Mouse (Mus musculus) spleen, adult 18-20 months (tissue): ENCODE measurements around the gene Tceanc2.

Experiments
- DNase-seq, 2 experiments: peaks; one replicate each; pipeline ENCODE4 v3.0.0; 2022; ENCODE audit warnings: mixed read lengths in 2 of 2

The Tceanc2 gene

GRCm38 (mm10) chr4:107178830-107179490, at the start of gene Tceanc2:
TSS of gene Tceanc2 (minus strand) at chr4:107179116.
- DNase-seq = peak; percentile 44 to 54

DNA sequence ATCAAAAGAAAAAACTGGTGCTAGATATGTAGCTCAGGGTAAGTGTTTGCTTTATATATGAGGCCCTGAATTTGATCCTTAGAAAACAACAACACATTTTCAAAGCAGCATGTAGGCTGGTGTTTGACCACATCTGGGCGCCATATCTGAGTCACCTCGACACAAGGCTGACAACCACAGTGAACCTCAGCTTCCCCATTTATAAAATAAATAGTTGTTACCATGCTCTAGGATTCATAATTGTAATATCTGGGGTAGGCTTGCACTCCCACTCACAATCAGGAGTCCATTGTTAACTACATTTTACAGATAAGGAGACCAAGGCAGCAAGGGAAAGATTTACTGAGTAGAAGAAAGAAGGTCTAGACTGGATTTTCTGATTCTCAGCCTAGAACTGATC, 47.4 kb upstream of the Tceanc2 start:
- DNase-seq = no peak

DNA sequence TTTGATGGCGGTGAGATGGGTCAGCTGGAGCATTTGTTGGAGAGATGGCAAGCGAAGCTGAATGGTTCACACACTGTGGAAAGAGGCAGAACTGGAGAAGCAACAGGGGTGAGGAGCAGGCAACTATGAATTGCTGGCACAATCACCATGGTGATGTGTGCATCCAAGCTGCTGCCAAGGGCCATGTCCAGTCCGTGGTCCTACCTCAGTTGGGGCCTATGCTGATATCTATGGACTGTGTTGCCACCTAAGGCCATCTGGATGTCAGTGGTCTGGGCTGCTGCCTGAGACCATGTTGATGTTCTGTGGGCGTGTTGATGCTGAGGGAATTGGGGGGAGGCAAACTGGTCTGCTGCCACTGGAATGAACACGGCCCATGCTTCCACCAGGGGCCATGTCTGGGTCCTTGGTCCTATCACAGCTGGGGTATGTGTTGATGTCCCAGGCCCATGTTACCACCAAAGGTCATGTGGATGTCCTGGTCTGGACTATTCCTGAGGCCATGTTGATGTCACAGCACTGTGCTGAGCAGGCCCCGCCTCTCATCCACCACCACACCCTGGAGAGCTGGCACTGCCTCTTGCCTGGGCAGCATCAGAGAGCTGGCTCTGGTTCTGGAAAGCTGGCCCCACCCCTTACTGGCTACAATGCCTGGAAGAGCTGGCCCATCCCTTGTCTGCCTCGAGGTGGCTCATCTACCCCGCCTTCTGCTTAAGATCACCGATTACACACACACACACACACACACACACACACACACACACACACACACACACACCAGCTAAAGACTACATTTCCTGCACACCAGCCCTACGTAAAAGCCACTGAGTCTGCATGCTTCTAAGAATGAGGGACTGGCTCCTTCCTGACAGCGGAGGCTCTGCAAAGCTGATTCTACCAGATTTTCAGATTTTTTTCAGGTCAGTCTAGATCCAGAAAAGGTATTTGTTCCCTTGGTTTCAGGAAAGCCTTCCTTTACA, 44.6 kb upstream of the Tceanc2 start:
- DNase-seq = no peak

- DNase-seq = no peak
Measured at GRCm38 (mm10) chr4:107221524-107221923, 42.6 kb upstream of the Tceanc2 start.

GRCm38 (mm10) chr4:107217574-107217973, 38.7 kb upstream of the Tceanc2 start:
- DNase-seq = no peak

GRCm38 (mm10) chr4:107213279-107214011, 34.5 kb upstream of the Tceanc2 start:
- DNase-seq = no peak

GRCm38 (mm10) chr4:107211936-107212335, 33.0 kb upstream of the Tceanc2 start:
- no peak for DNase-seq

DNA sequence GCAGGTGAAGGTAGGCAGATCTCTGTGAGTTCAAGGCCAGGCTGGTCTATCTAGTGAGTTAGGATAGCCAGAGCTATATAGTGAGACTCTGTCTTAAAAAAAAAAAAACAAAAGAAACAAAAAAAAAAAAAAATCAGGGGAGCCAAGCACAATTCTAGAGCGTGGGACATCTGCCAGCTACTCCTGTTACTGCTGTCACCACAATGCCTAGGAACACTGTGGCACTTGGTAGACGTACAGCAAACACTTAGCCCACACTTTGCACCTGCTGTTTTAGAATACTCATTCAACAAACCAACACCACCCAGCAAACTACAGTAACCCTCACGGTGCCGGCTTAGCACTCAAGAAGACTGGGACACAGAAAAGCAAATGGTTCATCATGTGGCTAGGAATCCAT, 32.5 kb upstream of the Tceanc2 start:
- no peak for DNase-seq

- no peak for DNase-seq
Measured at GRCm38 (mm10) chr4:107210483-107211097, 31.7 kb upstream of the Tceanc2 start.

DNA sequence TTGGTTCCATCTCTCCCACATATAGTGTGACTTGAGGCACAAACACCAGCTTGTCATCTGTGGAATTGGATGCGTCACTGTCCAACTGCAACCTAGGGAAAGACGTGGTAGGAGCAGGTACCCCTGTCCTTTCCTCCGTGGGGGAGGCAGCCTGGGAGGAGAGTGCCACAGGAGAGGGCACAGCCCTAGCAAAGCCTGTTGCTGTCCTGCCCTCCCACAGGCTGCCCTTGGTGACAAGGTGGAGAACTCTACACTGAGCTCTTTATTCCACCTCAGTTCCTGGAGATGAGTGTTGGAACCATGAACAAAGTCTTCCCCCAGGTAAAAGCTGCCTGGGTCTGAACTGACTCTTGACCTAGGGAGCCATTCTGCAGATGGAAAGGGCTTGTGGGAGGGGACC, 30.0 kb upstream of the Tceanc2 start, which contains the start of gene Ldlrad1:
TSS of gene Ldlrad1 (plus strand) at position 301 of the 400 bp plus-strand sequence.
- DNase-seq = no peak

DNA sequence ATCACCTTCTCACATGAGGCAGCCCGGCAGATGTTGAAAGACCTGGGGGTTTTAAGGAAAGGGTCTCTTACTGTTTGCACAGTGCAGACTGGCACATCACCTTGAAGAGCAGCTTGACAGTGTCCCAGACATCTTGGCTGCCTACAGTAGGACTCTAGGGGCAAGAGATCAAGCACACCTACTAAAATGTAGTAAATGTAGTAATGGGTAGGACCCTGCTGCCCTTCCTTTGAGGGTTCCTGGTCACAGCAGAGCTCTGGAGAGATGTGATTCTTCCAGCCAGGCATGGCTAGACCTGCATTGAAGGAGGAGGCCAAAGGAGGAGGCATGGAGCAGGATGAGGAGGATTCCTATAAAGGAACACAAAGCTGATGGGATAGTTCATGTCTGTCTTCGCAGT, 28.1 kb upstream of the Tceanc2 start:
- no peak for DNase-seq

GRCm38 (mm10) chr4:107203001-107203400, 24.1 kb upstream of the Tceanc2 start:
- DNase-seq = no peak

GRCm38 (mm10) chr4:107201779-107202178, 22.9 kb upstream of the Tceanc2 start:
- no peak for DNase-seq

GRCm38 (mm10) chr4:107198072-107198471, 19.2 kb upstream of the Tceanc2 start:
- no peak for DNase-seq

DNA sequence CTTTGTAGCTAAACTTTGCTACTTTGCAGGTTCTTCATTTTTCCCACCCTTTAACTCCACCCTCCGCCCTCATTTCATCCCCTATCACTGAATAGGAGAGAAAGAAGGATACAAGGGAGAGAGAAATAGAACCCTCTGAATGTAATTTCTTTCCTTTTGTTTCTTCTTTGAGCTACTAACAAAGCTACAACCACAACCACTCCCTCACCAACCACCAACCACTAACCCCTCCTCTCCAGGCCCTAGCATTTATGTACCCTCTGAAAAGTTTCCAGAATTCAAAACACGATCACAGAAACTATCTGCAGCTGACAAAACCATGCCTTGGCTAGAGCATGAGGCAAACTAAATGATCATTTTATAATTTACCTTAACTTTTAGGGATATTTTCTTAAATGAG, 17.5 kb upstream of the Tceanc2 start:
- DNase-seq = no peak

DNA sequence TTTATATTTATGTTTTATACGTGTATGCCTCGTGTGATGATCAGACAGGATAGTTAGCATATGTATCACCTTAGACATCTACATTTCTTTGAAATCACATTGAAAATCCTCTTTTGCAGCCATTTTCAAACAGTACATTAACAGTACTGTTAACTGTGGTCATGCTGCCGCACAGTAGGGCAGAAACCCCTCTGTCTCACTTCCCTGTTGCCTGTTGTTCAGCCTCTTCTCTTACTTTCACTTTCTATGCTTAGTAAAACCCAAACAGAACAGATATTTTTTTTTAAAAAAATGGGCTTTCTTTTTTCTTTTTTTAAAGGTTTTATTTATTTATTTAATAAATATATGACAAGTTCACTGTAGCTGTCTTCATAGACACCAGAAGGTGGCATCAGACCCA, 14.9 kb upstream of the Tceanc2 start:
- DNase-seq = no peak

DNA sequence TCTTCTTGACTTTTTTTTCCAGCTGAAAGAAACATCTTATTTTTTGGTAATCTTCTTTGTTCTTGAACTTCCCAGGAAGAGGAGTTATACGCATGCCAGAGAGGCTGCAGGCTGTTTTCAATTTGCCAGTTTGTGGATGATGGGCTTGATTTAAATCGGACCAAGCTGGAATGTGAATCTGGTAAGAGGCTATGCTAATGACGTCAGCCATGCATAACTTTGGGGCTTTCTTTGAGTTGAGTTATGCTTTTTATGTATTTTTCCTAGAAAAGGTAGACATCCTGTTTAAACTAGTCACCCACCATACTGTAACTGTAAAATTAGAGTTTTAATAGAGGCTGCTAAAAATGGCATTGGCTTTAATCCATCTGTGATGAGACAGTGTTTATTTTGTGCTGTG, 6.8 kb upstream of the Tceanc2 start:
- DNase-seq = no peak

GRCm38 (mm10) chr4:107183203-107183602, 4.3 kb upstream of the Tceanc2 start:
- no peak for DNase-seq

DNA sequence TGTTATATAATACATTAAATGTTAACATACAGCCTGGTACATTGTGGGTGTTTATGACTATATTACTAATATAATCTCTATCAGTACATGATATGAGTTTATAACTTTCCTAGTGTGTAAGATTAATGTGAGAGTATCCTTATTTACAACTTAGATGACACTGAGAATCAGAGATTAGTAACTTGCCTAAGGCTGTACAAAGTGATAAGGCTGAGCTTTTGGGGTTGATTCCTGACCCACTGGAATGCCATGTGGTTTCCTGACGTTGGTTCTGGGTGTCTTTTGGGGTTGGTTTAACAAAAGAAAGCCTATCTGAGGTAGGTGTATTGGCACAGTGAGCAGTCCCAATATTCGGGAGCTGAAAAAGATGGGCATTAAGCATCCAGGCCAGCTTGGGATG, 3.9 kb upstream of the Tceanc2 start:
- no peak for DNase-seq

- no peak for DNase-seq
Measured at GRCm38 (mm10) chr4:107181866-107182265, 3.0 kb upstream of the Tceanc2 start.

DNA sequence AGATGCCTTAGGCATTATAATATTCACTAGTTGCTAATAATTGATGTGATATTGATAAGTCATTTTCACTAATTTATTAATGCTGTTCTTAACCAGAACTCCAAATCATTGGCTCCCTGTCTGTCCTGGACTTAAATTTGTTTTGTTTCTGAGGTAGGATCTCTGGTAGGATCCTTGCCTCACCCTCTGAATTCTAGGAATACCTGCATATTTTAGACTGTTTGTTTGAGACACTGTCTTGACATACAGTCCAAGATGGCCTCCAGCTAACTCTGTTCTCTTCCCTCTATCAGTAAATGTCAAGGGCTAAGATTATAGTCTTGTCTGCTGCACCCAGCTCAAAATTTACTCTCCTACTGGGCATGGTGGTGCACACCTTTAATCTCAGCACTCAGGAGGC, 1.8 kb upstream of the Tceanc2 start:
- DNase-seq = no peak

GRCm38 (mm10) chr4:107179561-107179960, 645 bp upstream of the Tceanc2 start:
- no peak for DNase-seq
